Mouse (Mus musculus): ENCODE results near the gene Cenpb. TPM values are rescaled to one million over a fixed set of nuclear protein-coding genes. Genes with fewer than 3 reads are reported as not detected.

Gene Cenpb
- polyA plus RNA-seq, 1 experiment = 31.2 TPM

DNA sequence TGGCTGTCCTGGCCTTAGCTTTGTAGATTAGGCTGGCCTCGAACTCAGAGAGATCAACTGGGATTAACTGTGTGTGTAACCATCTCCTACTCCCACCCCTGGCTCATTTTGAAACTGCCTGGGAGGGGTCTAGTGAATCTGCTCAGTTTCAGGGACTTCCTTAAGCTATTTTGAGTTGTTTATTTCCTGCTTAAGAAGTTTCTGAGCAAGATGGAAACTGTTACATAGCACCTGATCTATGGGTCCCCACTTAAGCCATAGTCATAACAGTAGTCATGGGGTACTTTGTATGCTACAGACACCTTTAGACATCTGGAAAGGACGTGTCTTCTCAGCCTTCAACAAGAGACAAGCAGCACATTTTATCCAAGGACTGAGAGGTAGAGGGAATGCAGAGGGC, 20.8 kb upstream of the Cenpb start:
- Histone ChIP-seq H3K27ac (ENCODE audit: insufficient read depth, low read length) (no peak overlapping the region), H3K4me1 (ENCODE audit: control insufficient read depth, insufficient read depth, insufficient read length) (peaks cover 2% of the 10 kb centered on the region; the same call in 1 of the 2 replicates), H3K36me3 (ENCODE audit: control insufficient read depth, insufficient read depth, low read length) (0 out of 2 replicates have a peak, but pooled peaks cover 1% of the 10 kb centered on the region), H3K4me3 (ENCODE audit: extremely low read depth, insufficient read depth, insufficient read length) (no peak overlapping the region), H3K27me3 (ENCODE audit: control insufficient read depth, insufficient read depth, low read length) (no peaks in the 10 kb centered on the region)
- 86% methylated on average over 2 of the region's 2 CpGs for WGBS
- no peak for DNase-seq (ENCODE audit: low read depth in 1 of 2, low spot score in 2 of 2)
- TF ChIP-seq POLR2A (IDR thresholded peaks at IDR 0.05; ENCODE audit: low read depth, low read length) (no peak), CTCF (IDR thresholded peaks at IDR 0.05; ENCODE audit: extremely low read depth, insufficient read depth, insufficient read length, insufficient replicate concordance) (no peak)

DNA sequence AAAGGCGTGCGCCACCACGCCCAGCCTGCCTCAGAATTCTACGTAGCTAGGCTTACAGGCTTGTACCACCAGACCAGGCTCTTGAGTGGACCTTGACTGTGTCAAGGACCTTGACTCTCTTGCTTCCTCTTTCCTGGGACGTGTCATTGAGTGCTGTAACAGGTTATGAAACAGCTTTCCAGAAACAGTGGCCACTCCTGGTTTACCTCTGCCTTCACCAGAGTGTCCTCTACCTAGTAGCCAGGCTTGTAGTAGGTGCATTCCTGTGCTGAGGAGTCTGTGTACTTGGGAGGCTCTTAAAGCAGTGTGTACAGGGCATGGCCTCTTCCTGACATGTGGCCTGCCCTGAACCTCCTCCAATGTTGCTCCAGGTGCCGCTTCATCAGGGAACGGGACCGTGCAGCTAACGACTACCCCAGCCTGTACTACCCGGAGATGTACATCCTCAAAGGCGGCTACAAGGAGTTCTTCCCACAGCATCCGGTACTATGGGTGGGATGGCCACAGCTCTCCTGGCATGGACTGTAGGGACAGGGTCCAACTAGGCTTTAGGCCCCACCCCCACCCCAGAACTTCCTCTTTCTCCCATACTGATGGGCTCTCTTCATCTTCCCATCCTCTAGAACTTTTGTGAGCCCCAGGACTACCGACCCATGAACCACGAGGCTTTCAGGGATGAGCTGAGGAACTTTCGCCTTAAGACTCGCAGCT, 16.9 kb upstream of the Cenpb start:
- 88% methylated on average over 16 of the region's 16 CpGs for WGBS
- TF ChIP-seq CTCF (IDR thresholded peaks at IDR 0.05; ENCODE audit: extremely low read depth, insufficient read depth, insufficient read length, insufficient replicate concordance) (no peak), POLR2A (IDR thresholded peaks at IDR 0.05; ENCODE audit: low read depth, low read length) (no peak)
- no peak for DNase-seq (ENCODE audit: low read depth in 1 of 2, low spot score in 2 of 2)

DNA sequence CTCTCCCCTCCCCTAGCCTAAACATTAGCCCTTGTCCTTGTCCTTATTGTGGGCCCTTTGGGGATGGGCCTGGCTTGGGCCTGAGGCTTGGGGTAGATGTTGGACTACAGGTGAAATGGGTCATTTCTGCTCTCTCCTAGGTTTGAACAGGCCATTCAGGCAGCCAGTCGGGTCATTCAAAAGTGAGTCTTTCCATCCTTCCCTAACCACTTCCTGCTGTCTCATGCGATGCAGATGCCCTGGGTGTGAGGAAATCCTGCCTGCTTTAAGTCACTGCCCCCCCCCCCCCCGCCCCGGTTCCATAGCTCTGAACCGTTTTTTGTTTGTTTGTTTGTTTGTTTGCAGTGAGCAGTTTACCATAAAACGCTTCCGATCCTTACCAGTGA, 11.1 kb upstream of the Cenpb start:
- Histone ChIP-seq H3K36me3 (ENCODE audit: control insufficient read depth, insufficient read depth, low read length) (peaks cover 21% of the 10 kb centered on the region), H3K4me3 (ENCODE audit: extremely low read depth, insufficient read depth, insufficient read length) (no peak overlapping the region)
- DNase-seq (ENCODE audit: low read depth in 1 of 2, low spot score in 2 of 2) = no peak

More for the DNA sequence above, 16.9 kb upstream of the Cenpb start:
- H3K27ac ChIP-seq (ENCODE audit: insufficient read depth, low read length) = no peak overlapping the region
- H3K4me1 ChIP-seq (ENCODE audit: control insufficient read depth, insufficient read depth, insufficient read length) = peaks cover 2% of the 10 kb centered on the region; the same call in 1 of the 2 replicates
- no peaks in the 10 kb centered on the region for H3K27me3 ChIP-seq (ENCODE audit: control insufficient read depth, insufficient read depth, low read length)
- no peak overlapping the region for H3K4me3 ChIP-seq (ENCODE audit: extremely low read depth, insufficient read depth, insufficient read length)
- peaks cover 20% of the 10 kb centered on the region for H3K36me3 ChIP-seq (ENCODE audit: control insufficient read depth, insufficient read depth, low read length)

DNA sequence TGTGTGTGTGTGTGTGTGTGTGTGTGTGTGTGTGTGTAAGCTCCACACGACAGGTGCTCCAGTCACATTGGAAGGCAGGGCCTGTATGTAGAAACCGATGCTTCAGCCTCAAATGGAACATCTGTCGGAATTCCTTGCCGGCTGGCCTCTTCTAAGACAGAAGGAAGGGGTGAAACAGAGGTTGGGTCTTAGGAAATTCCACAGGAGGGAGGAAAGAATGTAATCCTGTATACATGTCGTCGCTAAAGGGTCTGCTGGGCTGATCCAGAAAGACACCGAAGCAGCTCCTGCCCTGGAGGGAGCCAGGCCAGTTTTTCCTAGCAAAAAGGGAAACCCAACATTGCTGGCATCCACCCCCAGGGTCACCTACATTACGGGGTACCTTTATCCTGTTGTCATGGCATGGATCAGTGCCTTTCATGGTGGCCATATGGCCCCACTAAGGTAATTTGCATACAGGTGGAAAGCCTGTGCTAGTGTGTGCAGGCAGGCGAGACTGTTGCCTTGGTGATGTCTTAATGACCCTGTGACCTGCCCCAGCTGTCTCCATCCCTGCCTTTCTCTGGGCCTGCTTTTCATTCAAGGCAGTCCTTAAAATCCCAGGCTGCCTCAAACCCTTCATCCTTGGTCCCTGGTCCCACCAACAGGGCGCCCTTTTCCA, 10.6 kb upstream of the Cenpb start:
- TF ChIP-seq POLR2A (IDR thresholded peaks at IDR 0.05; ENCODE audit: low read depth, low read length) = no peak
- TF ChIP-seq CTCF (IDR thresholded peaks at IDR 0.05; ENCODE audit: extremely low read depth, insufficient read depth, insufficient read length, insufficient replicate concordance) = no peak
- H3K4me3 ChIP-seq (ENCODE audit: extremely low read depth, insufficient read depth, insufficient read length) = no peak overlapping the region
- no peaks in the 10 kb centered on the region for H3K27me3 ChIP-seq (ENCODE audit: control insufficient read depth, insufficient read depth, low read length)
- DNase-seq (ENCODE audit: low read depth in 1 of 2, low spot score in 2 of 2) = peak; percentile 78
- H3K36me3 ChIP-seq (ENCODE audit: control insufficient read depth, insufficient read depth, low read length) = peaks cover 21% of the 10 kb centered on the region
- 78% methylated on average over 10 of the region's 10 CpGs for WGBS
- peaks cover 30% of the 10 kb centered on the region; the same call in 1 of the 2 replicates for H3K4me1 ChIP-seq (ENCODE audit: control insufficient read depth, insufficient read depth, insufficient read length)
- peak overlapping the region; percentile 89 for H3K27ac ChIP-seq (ENCODE audit: insufficient read depth, low read length)

More for the DNA sequence above, 11.1 kb upstream of the Cenpb start:
- Histone ChIP-seq H3K4me1 (ENCODE audit: control insufficient read depth, insufficient read depth, insufficient read length) (peaks cover 30% of the 10 kb centered on the region; the same call in 1 of the 2 replicates), H3K27me3 (ENCODE audit: control insufficient read depth, insufficient read depth, low read length) (no peaks in the 10 kb centered on the region), H3K27ac (ENCODE audit: insufficient read depth, low read length) (peak overlapping the region; percentile 80)
- no peak for TF ChIP-seq CTCF (IDR thresholded peaks at IDR 0.05; ENCODE audit: extremely low read depth, insufficient read depth, insufficient read length, insufficient replicate concordance)
- TF ChIP-seq POLR2A (IDR thresholded peaks at IDR 0.05; ENCODE audit: low read depth, low read length) = no peak
- 45% methylated on average over 7 of the region's 7 CpGs for WGBS

DNA sequence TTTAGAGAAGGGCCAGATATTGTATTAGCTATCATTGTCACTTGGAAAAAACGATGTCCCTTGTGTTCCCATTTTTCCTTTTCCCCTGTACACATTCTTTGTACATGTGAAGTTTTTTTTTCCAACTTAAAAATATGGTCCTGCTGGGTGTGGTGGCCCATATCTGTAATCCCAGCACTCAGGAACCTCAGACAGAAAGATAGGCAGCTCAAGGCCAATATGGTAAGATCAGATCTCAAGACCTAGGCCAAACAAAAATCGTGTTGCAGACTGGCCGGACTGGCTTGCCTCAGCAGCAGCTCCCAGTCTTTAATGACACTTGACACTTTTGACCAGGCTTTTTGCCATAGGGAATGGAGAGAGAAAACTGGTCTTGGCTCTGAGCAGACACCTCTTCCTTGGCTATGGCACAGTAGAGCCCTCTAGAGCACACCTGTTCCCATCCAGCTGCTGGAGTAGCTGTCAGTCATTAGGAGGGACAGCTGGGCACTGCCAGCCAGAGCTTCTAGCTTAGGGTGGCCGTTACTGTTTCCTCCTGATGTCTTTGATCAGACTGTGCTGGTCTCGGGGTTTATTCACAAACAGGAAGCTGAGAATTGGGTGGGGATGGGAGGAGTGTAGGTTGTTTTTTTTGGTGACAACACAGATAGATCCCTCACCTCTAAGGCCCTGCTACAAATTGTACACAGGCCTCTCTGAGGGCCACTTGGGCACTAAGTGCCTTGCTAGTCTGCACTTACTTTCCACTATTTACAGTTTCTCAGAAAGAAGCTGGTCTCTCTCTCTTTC, 9.8 kb upstream of the Cenpb start:
- H3K36me3 ChIP-seq (ENCODE audit: control insufficient read depth, insufficient read depth, low read length) = peaks cover 19% of the 10 kb centered on the region
- DNase-seq (ENCODE audit: low read depth in 1 of 2, low spot score in 2 of 2) = no peak
- peaks cover 30% of the 10 kb centered on the region; the same call in 1 of the 2 replicates for H3K4me1 ChIP-seq (ENCODE audit: control insufficient read depth, insufficient read depth, insufficient read length)
- H3K27me3 ChIP-seq (ENCODE audit: control insufficient read depth, insufficient read depth, low read length) = no peaks in the 10 kb centered on the region
- TF ChIP-seq POLR2A (IDR thresholded peaks at IDR 0.05; ENCODE audit: low read depth, low read length) = no peak; the same call in 1 of the 2 replicates
- TF ChIP-seq CTCF (IDR thresholded peaks at IDR 0.05; ENCODE audit: extremely low read depth, insufficient read depth, insufficient read length, insufficient replicate concordance) = no peak
- H3K4me3 ChIP-seq (ENCODE audit: extremely low read depth, insufficient read depth, insufficient read length) = no peak overlapping the region
- 44% methylated on average over 5 of the region's 5 CpGs for WGBS
- H3K27ac ChIP-seq (ENCODE audit: insufficient read depth, low read length) = peak overlapping the region; percentile 89

DNA sequence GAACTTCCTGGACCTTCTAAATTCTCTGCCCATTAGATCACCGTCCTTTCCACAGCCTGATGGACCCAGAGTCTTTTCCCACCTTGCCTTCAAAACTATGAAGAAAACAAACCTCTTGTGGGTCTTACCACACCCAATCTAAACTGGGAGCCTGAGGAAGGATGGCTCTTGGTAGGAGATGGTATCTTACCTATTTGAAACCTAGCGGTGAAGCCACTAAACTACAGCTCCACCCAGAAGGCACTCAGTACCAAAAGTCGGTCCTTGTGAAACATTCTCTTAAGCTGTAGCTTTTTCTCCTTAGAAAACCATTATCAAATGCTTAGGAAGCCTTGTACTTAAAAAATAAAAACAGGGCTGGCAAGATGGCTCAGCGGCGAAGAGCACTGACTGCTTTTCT, 8.4 kb upstream of the Cenpb start:
- TF ChIP-seq CTCF (IDR thresholded peaks at IDR 0.05; ENCODE audit: extremely low read depth, insufficient read depth, insufficient read length, insufficient replicate concordance) = no peak
- TF ChIP-seq POLR2A (IDR thresholded peaks at IDR 0.05; ENCODE audit: low read depth, low read length) = no peak
- Histone ChIP-seq H3K27me3 (ENCODE audit: control insufficient read depth, insufficient read depth, low read length) (no peaks in the 10 kb centered on the region), H3K4me1 (ENCODE audit: control insufficient read depth, insufficient read depth, insufficient read length) (peaks cover 30% of the 10 kb centered on the region; the same call in 1 of the 2 replicates), H3K27ac (ENCODE audit: insufficient read depth, low read length) (no peak overlapping the region), H3K4me3 (ENCODE audit: extremely low read depth, insufficient read depth, insufficient read length) (no peak overlapping the region), H3K36me3 (ENCODE audit: control insufficient read depth, insufficient read depth, low read length) (peaks cover 12% of the 10 kb centered on the region)
- WGBS = 81% methylated on average over 5 of the region's 5 CpGs
- no peak for DNase-seq (ENCODE audit: low read depth in 1 of 2, low spot score in 2 of 2)
